Mouse (Mus musculus) megakaryocyte progenitor cell, adult 5-6 weeks (primary cell): Measurements from ENCODE around the gene Tesc. TPM values are rescaled to one million over a fixed set of nuclear protein-coding genes. Genes with fewer than 3 reads are reported as not detected.

Source experiments
- ATAC-seq: replicated peaks from 2 replicates; pipeline ENCODE4 v1.8.0; 2016; ENCODE audit warnings: mild to moderate bottlenecking, moderate TSS enrichment, inconsistent platforms; ENCODE audit not compliant: poor library complexity
- total RNA-seq, 2 experiments: library from RNA; stranded (forward) in 1 of 2; stranded (reverse) in 1 of 2; fragments of 157-497, 149-512 nt in 1 of 2; fragments of 200-1000 nt in 1 of 2; gene quantifications; 2 replicates each; pipeline versions ENCODE4 v1.2.3 to v1.2.4; 2015 to 2017

Tesc gene
- total RNA-seq (2015) (0.25 and 0.42 TPM in 2 replicates), total RNA-seq (2017) (not detected in 2 replicates)

GRCm38 (mm10) chr5:118027698-118028190 lies at the start of gene Tesc:
Gene Tesc (plus strand): TSS chr5:118027743.
- no peak for ATAC-seq

GRCm38 (mm10) chr5:117978159-117978697 lies 49.3 kb upstream of the Tesc start:
- ATAC-seq = peak; percentile 8; the same call in 1 of the 2 replicates

- ATAC-seq = no peak
Observed at GRCm38 (mm10) chr5:117979082-117979481, 48.5 kb upstream of the Tesc start.

GRCm38 (mm10) chr5:117980921-117981320 lies 46.6 kb upstream of the Tesc start:
- ATAC-seq = no peak

GRCm38 (mm10) chr5:117981943-117982342 lies 45.6 kb upstream of the Tesc start:
- ATAC-seq = no peak

- ATAC-seq = no peak
Observed at GRCm38 (mm10) chr5:117986327-117986726, 41.2 kb upstream of the Tesc start.

- no peak for ATAC-seq
Observed at GRCm38 (mm10) chr5:117987891-117988290, 39.7 kb upstream of the Tesc start.

- ATAC-seq = no peak
Observed at GRCm38 (mm10) chr5:117988367-117988766, 39.2 kb upstream of the Tesc start.

GRCm38 (mm10) chr5:117989773-117990172 lies 37.8 kb upstream of the Tesc start:
- ATAC-seq = no peak

GRCm38 (mm10) chr5:117990957-117991356 lies 36.6 kb upstream of the Tesc start:
- ATAC-seq = no peak

GRCm38 (mm10) chr5:117993550-117993949 lies 34.0 kb upstream of the Tesc start:
- no peak for ATAC-seq

- ATAC-seq = no peak
Observed at GRCm38 (mm10) chr5:117995372-117995901, 32.1 kb upstream of the Tesc start.

GRCm38 (mm10) chr5:117995911-117996310 lies 31.6 kb upstream of the Tesc start:
- ATAC-seq = no peak

- no peak for ATAC-seq
Observed at GRCm38 (mm10) chr5:117996581-117996980, 31.0 kb upstream of the Tesc start.

- ATAC-seq = no peak
Observed at GRCm38 (mm10) chr5:117997434-117997970, 30.0 kb upstream of the Tesc start.

GRCm38 (mm10) chr5:117999061-117999460 lies 28.5 kb upstream of the Tesc start:
- ATAC-seq = no peak

- no peak for ATAC-seq
Observed at GRCm38 (mm10) chr5:117999584-117999983, 28.0 kb upstream of the Tesc start.

- peak; percentile 85 for ATAC-seq
Observed at GRCm38 (mm10) chr5:118002059-118002458, 25.5 kb upstream of the Tesc start.

GRCm38 (mm10) chr5:118004619-118005018 lies 22.9 kb upstream of the Tesc start:
- ATAC-seq = peak; percentile 68

- no peak for ATAC-seq
Observed at GRCm38 (mm10) chr5:118005728-118006127, 21.8 kb upstream of the Tesc start.

GRCm38 (mm10) chr5:118008344-118008743 lies 19.2 kb upstream of the Tesc start:
- ATAC-seq = no peak

- no peak for ATAC-seq
Observed at GRCm38 (mm10) chr5:118010872-118011271, 16.7 kb upstream of the Tesc start.

- ATAC-seq = no peak
Observed at GRCm38 (mm10) chr5:118011796-118012195, 15.7 kb upstream of the Tesc start.
